Mouse (Mus musculus): ENCODE results near the gene Clhc1.
A peak's percentile ranks its signal among the peaks of the same experiment; 100 is the strongest.

Clhc1 gene

DNA sequence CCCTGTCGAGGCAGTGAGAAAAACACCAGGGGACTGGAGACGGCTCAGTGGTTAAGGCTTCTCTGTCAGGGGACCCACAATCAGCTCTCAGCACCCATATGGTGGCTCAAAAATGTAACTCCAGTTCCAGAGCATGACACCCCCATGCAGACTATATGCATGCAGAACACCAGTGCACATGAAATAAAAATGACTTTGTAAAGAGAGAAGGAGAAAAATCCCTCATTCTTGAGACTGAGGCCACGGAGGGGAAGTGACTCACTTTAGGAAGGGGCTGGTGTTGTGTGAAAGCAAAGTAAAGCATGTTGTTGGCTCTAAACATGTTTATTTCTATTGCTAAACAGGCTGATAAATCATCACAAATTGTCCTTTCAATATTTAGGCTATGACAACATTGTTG lies 13.2 kb downstream of the Clhc1 start:
- DNase-seq (ENCODE audit: low spot score), result no peak

DNA sequence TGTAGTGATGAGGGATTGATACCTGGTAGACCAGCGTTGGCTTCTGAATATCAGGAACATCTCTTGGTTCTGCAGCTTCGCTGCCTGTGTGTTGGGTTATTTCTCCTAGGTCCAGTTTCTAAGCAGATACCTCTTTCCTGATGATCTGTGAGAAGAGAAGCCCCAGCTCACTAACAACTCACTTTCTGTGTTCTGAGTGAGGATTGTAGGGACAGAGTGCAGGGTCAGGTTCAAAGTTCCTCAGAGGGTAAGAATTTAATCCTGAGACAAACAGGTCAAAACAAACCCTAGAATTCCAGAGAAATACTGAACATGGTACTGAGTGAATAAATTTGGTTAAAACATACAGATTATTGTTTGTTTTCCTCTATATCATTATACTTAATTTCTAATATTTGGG lies 15.7 kb downstream of the Clhc1 start:
- DNase-seq (ENCODE audit: low spot score), result no peak

DNA sequence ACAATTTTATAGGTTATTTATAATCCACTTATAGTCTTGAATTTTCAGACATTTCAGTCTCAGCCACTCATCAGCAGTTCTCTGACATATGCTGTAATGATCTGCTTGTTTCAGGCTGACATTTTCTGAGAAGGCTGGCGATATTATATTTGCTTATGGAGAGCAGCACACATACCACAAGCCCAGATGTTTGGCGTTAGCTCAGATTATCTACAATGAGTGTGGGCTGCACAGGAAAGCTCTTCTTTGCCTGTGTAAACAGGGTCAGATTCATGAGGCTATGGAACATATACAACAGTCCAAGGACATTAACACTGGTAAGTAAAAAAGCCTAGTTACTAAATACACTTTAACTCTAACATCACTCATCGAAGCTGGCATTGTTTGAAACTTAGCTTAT lies 23.8 kb downstream of the Clhc1 start:
- peak; percentile 12 for DNase-seq (ENCODE audit: low spot score)

DNA sequence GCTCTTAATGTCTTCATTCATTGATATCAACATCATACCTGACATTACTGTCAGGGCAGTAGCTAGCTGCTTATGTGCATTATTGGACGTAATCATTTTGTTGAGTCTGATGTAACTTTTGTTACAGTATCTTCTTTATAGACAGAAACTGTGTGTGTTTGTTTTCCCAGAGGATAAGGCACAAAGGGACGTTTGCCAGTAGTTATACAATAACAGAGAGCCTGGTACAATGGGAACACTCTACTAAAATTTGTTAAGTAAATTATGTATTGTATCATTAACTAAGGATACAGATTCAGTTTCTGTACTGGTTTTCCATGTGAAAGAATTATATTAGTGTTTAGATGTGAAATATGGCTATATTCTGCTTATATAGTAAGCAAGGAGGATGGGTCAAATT lies 24.9 kb downstream of the Clhc1 start:
- no peak for DNase-seq (ENCODE audit: low spot score)

DNA sequence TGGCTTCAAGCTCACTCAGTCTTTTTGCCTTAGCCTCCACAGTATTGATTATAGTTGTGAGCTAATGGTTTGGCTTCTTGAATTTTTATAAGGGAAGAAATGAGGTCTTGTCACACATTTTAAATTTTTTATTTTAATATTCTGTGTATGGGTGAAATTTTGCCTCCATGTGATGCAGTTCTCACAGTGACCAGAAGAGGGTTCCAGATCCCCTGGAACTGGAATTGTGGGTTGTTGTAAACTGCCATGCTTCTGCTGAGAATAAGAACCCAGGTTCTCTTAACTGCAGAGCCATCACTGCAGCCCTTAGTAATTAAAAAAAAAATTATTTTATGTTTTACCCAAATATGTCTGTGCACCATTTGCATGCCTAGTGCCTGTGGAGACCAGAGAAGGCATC lies 31.9 kb downstream of the Clhc1 start:
- DNase-seq (ENCODE audit: low spot score), result no peak

DNA sequence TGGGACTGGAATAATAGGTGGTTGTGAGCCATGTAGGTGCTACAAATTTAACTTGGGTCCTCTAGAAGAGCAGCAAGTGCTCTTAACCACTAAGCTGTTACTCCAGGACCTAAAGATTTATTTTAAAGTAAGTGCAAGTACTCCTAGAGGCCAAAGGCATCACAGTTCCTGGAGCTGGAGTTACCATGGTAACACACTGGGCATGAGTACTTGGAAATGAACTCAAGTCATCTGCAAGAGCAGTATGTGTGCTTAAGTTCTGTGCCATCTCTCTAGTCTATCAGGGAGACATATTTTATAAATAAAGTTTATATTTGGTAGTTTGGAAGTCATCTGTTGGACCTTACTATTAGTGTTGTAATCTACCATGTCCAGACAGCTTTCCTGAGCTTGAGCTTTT lies 47.5 kb downstream of the Clhc1 start:
- DNase-seq (ENCODE audit: low spot score), result no peak

DNA sequence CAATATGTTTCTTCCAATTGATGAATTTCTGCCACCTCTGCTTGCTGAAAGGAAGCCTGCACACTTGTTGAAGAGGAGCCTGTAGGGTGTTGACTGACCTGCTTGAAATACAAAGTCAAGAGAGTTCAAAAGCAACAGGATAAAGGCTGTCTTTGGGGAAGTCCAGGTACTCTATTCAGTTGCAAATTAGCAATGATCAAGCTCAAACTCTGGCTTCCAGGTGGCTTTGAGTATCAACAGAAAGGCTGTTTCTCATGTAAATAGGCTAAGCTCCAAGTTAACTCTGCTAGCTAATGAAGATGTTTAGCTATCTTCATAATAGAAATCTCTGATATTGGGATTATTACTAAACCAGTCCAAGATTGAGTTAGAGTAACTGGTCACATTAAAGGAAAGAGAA lies 49.4 kb downstream of the Clhc1 start:
- no peak for DNase-seq (ENCODE audit: low spot score)

DNA sequence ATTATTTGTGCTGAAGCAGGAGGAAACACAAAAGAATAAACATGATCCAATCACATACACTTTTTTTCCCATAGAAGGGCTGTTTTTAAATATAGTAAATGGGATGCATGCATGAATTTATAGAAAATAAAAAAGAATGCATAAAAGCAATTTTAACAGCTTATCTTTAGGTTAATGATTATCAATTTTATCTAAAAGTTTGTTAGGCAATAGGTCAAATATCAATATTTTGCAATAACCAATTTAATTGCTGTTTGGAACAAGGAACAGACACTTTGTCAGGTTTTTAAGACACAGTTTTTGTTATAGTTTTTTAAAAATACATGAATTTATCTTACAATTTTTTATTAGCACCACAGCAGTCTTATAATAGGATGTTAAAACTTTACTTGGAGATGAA lies 51.2 kb downstream of the Clhc1 start:
- no peak for DNase-seq (ENCODE audit: low spot score)

DNA sequence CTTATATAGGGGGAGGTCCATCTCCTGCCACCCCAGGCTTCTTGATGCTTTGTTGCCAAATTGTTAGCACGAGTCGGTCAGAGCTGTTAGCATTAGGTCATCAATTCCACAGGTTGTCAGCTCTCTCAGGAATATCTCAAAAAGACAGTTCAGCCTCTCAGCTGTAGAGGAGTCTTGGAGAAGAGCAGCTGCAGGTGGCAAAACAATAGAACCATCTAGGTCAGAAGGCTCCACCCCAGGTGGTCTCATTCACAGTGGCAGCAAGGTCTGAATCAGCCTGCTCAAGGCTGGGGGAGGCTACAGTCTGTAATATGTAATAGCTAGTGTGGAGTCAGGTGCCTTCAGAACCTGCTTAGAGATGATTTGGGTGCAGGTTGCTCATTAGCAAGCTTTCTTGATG lies 55.8 kb downstream of the Clhc1 start:
- DNase-seq (ENCODE audit: low spot score), result no peak

DNA sequence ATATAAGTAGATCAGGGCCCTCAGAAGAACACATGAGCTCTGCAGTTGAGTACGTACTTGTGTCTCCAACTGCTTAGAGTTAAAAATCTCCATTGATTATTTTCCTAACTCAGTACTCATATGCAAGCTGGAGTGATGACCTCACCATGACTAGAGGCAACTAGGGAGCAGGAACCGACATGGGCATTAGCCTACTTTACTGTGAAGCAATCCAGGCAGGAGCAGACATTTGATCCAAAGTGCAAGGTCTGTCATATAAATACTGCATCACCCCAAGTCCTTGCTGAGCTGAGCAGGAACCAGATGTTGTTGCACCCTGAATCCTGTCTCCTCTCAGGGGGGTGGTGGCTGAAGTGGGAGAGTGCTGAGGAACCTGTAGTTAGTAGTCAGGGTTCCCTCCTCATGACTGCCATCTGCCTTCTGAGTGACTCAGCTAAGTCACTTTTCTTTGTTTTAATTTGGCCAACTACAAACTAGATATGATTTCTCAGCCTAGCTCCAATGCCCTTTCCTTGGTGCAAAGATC lies 59.8 kb downstream of the Clhc1 start:
- DNase-seq (ENCODE audit: low spot score), result no peak

DNA sequence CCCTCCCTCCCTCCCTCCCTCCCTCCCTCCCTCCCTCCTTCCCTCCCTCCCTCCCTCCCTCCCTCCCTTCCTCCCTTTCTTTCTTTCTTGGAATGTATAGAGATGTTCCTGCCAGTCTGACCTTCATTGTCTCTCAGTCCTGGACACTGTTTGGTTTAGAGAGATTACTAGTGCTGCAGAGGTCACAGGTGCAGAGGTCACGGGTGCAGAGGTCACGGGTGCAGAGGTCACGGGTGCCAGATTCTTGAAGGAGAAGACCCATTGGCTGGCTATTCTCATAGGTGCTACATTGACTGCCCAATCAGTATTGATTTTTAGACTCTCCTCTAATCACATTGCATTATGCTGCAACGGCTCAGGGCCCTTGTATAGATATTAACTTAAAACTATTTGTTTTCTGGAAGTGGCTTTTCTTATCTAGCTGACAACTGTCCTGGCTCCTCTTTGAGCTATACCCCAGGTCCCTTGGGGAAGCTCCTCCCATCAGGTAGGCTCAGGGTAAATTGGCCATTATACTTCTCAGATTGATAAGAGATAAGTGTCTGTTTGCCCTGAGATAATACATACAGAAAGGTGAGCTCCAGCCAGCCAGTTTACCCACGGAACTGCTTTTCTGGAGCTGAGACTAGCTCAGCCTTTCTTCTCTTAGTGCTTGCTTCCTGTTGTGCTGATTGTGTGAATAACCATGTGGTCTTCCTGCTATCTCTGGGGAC lies 62.2 kb downstream of the Clhc1 start:
- DNase-seq (ENCODE audit: low spot score), result no peak

DNA sequence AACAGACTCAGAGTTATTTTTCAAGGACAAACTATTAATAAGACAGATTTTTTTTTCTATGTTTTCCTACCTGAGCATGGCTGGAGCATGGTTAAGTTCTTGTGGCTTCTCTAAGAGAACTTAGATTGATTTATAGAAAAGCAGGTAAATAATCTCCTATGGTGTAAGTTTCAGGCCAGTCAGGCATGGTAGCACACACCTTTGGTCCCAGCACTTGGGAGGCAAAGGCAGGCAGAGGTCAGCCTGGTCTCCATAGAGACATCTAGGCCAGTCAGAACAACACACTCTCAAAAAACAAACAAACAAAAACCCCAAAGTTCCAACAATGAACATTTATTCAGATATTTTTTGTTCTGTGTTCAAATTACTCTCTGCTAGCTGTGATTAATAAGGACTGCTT lies 64.3 kb downstream of the Clhc1 start:
- no peak for DNase-seq (ENCODE audit: low spot score)

DNA sequence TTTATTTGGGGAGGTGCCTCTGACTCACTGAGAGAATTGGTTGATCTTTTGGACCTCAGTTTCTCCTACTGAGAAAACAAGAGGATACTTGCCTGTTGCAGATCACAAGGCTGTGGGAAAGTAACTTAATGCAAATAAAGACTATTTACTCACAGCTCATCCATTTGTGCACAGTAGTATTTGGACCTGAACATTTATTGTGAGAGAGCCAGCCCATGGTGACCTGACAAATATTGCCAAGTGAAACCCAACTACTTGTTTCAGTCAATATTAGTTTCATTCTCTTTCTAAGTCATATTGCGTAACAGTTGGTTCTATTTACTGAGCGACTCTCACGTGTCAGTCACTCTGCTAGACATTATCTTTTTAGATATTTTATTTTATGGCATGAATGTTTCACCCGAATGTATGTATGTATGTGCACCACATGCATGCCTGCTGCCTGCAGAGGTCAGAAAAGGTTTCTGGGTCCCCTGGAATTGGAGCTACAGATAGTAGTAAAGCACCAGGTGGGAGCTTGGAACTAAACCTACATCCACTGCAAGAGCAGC lies 65.5 kb downstream of the Clhc1 start:
- DNase-seq (ENCODE audit: low spot score), result no peak

DNA sequence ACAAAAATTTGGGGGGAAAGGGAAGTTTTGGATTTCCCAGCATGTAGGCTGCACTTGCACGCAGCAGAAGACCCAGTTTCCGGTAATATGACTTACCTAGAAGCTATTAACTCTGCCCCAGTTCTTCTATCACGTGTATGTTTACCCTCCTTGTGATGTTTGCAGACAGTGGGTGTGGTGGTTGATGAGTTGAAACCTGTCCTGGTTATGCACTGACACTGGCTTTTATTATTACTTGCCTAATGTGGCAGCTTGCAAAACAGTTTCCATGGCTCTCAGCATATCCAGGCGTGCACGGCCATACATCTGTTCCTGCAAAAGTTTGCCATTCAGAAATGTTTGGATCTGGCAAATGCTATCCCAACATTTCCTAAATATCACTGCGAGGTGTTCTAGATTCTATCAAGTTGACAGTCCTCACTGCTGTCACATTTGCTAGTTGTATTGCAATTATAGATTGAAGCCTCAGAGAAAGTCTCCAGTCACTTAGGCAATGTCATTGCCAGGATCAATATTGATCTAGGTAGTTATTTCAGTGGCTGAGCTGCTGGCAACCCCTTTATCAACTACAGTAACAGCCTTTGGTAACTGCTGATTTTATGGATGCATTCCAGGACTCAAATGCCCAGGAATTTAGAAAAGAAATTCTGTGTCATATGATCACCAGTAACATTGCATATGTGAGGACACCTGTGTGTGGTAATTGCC lies 66.6 kb downstream of the Clhc1 start:
- no peak for DNase-seq (ENCODE audit: low spot score)

DNA sequence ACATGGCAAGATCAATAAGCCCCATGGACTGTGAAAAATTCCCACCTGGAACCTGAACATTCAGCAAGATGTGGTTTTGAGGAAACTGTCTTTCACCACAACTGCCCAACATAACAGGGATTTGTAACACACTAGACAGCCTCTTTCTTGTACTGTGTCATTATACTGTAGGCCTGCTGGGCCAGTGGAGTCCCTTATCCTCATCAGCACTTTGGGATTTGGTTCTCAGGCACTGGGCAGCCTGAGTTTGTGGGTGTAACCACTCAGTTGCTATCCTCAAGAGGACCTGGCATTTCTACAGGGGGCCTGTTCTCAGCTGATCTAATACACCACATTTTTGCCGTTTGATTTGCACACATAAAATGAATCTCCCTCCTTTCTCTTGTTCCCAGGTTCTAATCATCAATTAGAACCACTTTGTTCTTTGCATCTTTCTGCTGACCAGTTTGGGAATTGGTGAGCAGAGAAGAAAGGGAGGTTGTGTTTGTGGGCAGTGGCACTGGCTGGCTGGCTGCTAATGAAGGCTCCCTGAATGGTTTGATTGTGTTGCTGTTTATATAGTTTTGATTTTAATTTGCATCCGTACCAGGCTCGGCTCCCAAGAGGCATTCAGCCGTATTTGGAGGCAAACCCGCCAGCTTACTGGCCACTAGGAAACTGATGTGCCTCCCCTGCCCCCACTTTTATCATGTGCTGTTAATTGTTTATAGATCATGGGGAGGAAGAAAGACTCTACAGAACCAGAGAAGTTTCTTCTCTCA lies 74.5 kb downstream of the Clhc1 start:
- DNase-seq (ENCODE audit: low spot score), result no peak

DNA sequence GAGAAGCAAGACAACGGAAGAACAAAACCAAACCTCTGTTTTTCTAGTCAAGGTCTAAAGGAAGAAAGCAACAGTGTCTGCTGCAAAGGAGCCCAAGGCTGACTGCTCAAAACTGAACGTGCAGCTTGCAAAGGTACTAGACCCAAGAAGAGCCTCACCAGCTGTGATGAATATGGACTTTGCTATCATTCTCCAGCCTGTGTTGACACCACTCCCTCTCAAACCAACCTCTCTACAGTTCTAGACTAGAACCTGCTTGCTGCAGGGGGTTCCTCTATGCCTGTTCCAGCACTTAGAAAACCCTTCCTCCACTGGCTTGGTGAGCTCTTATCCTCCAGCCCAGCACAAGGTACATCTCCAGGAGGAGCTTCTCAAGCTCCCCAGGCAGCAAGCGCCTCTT lies 75.6 kb downstream of the Clhc1 start:
- DNase-seq (ENCODE audit: low spot score), result no peak

DNA sequence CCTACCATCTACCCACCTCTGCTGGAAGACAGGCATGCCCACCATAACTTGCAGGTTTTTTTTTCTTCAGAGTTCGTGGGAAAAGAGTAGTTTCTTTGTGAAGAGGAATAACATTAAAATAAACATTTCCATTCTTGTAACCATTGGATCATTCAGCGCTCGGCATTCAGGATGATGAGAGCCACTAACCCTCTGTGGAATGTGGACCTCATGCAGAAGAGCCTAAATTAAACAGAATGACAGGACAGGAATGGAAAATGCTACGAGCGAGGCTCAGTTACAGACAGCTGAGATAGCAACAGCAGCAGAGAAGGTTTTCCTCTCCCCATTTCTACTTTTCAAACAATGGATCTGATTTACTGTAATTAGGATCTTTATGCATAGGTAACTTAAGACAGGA lies 78.8 kb downstream of the Clhc1 start:
- DNase-seq (ENCODE audit: low spot score), result no peak

DNA sequence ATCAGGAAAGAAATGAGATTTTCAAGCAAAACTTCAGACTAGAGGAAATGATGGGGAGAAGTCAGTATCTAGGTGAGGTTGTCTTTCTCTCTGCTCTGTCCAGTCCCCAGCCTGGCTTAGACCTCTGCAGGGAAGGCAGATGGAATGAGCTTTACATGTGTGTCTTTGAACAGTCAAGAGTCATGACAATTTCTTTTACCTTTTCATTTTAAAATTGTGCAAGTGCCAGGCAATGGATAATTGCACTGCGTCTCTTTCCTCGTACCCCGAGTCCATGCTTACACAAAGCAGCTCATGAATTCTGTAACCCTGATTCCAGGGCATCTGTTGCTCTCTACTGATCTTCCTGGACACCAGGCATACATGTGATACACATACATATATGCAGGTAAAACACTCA lies 80.0 kb downstream of the Clhc1 start:
- DNase-seq (ENCODE audit: low spot score), result no peak
